Mouse (Mus musculus) midbrain, embryonic 16.5 days (tissue): ENCODE measurements around the gene Ehd4. TPM values are rescaled to one million over a fixed set of nuclear protein-coding genes. Genes with fewer than 3 reads are reported as not detected.
A peak's percentile ranks its signal among the peaks of the same experiment; 100 is the strongest.

Experiments used
- ATAC-seq: fragments of 200-750 bp; cut with Nextera tagmentation; 2 replicates; pipeline ENCODE4 v1.8.0; 2017; ENCODE audit warnings: moderate TSS enrichment
- H3K27ac ChIP-seq: fragments of 300-500 bp; sonication (generic); 2 replicates; pipeline ENCODE4 v1.5.1; 2014; ENCODE audit warnings: mild to moderate bottlenecking, low read length, mixed read lengths
- H3K27me3 ChIP-seq: fragments of 300-500 bp; sonication (generic); 2 replicates; pipeline ENCODE4 v1.6.1; 2014; ENCODE audit warnings: low read depth, low read length, mixed read lengths; ENCODE audit not compliant: control insufficient read depth, insufficient read depth
- H3K36me3 ChIP-seq: fragments of 300-500 bp; sonication (generic); 2 replicates; pipeline ENCODE4 v1.6.1; 2014; ENCODE audit warnings: mild to moderate bottlenecking, low read length, moderate library complexity, mixed read lengths; ENCODE audit not compliant: control insufficient read depth, insufficient read depth
- H3K4me1 ChIP-seq: fragments of 300-500 bp; sonication (generic); 2 replicates; pipeline ENCODE4 v1.6.1; 2014; ENCODE audit warnings: mild to moderate bottlenecking, low read length, mixed read lengths; ENCODE audit not compliant: control insufficient read depth, insufficient read depth
- H3K4me2 ChIP-seq: fragments of 300-500 bp; sonication (generic); 2 replicates; pipeline ENCODE4 v1.6.1; 2014; ENCODE audit warnings: mild to moderate bottlenecking, low read length, mixed read lengths
- H3K4me3 ChIP-seq: fragments of 300-500 bp; sonication (generic); 2 replicates; pipeline ENCODE4 v1.5.1; 2014; ENCODE audit warnings: low read depth, mild to moderate bottlenecking, low read length, moderate library complexity, mixed read lengths
- H3K9ac ChIP-seq: fragments of 300-500 bp; sonication (generic); 2 replicates; pipeline ENCODE4 v1.6.1; 2014; ENCODE audit warnings: low read depth, low read length, mixed read lengths
- H3K9me3 ChIP-seq: fragments of 300-500 bp; sonication (generic); replicated peaks from 2 replicates; pipeline ENCODE4 v1.6.1; 2014; ENCODE audit warnings: mild to moderate bottlenecking, low read length, mixed read lengths; ENCODE audit not compliant: control insufficient read depth, poor library complexity, severe bottlenecking
- WGBS: fragments of 180-500 bp; shearing (Covaris S2); extraction: QIAGEN DNeasy Blood & Tissue Kit; methylation state at CpG from one replicate; pipeline ENCODE4 v1.1.7; 2014; 5-methylcytosine and 5-hydroxymethylcytosine counted together
- polyA plus RNA-seq: library from polyadenylated mRNA; unstranded; fragments of >200 nt; fragmentation: Nextera tagmentation; extraction: Ambion mirVana; gene quantifications from 2 replicates; pipeline ENCODE4 v1.2.1, GENCODE M21; 2015

The Ehd4 gene
- polyA plus RNA-seq, 1 experiment from 2014 or later = 11.5 TPM

DNA sequence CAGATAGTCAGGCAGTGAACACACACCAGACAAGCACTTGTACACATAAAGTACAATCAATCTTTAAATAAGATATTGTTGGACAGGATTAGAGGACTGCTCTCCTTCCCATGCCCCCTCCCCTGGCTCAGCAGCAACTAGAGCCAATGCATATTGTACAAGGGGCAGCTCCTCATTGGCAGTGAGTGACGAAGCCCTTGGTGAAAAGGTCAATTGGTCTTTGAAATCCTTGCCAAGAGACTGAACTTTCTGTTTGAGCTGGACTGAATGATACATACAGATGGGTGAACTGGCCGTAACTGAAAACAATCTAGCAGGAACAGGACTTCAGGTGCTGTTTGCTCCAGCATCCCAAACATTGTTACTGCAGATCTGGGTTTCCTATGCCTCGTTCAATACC lies 67.0 kb downstream of the Ehd4 start:
- 85% methylated on average over 3 of the region's 3 CpGs for WGBS
- H3K36me3 ChIP-seq = no peaks in the 10 kb centered on the region
- ATAC-seq = no peak

DNA sequence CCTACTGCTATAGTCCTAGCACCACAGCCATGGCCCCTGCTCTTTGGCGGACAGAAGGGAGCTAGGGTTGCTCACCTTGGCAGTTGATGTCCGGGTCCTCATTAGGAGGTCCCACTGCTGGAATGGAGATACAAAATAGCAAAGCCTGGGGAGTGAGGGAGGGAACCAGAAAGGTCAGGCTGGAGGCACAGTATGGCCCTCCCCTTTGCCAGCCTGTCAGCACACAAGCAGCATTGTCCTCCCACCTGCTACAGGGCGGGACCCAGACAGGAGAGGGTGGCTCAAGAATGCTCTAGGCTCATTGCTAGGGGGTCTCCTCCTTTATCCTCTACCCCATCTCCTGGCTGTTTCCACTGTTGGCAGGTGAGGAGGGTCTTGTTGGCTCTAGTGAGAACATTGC lies 68.4 kb downstream of the Ehd4 start:
- H3K4me1 ChIP-seq = no peaks in the 10 kb centered on the region
- no peak overlapping the region for H3K9ac ChIP-seq
- H3K27me3 ChIP-seq = no peaks in the 10 kb centered on the region
- H3K9me3 ChIP-seq = no peaks in the 10 kb centered on the region
- 92% methylated on average over 3 of the region's 3 CpGs for WGBS
- no peak overlapping the region for H3K4me3 ChIP-seq
- H3K27ac ChIP-seq = no peak overlapping the region
- H3K36me3 ChIP-seq = no peaks in the 10 kb centered on the region
- H3K4me2 ChIP-seq = no peak overlapping the region
- ATAC-seq = no peak

More for the DNA sequence above, 67.0 kb downstream of the Ehd4 start:
- no peak overlapping the region for H3K27ac ChIP-seq
- H3K4me1 ChIP-seq = no peaks in the 10 kb centered on the region
- H3K4me2 ChIP-seq = no peak overlapping the region
- no peaks in the 10 kb centered on the region for H3K27me3 ChIP-seq
- no peaks in the 10 kb centered on the region for H3K9me3 ChIP-seq
- no peak overlapping the region for H3K4me3 ChIP-seq
- no peak overlapping the region for H3K9ac ChIP-seq

DNA sequence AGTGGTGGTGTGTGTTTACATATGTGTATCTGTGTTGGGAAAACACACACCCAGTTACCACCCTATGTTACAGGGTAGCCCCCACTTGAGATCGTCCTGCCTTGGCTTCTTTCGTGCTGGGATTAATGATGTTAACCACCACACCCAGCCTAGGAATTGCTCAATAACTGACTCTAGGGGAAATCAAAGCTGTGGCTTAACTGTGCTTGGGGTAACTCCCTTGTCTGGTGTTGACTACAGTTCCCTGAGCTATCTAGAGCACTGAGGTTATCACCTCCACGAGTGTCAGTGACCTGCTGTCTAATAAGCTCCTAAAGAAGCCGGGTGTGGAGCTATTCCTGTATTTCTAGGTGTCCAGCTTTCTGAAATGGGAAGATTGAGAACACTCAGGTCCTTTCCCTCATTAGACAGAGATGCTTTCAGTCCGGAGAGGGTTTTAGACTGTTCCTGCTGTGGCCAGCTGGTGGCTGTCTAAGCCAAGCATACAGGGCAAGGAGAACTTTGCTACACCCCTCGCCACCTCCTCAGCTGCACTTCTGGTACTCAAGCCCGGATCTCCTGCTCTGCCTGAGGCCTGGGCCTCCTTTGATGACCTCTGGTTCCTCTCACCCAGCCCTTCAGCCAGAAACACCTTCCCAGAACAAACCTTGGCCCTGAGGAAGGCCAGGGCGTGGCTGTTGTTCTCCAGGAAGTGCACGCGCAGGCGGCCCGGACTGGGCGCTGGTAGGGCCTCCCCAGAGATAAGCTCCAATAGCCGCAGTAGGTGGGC lies 69.6 kb downstream of the Ehd4 start:
- H3K4me1 ChIP-seq = no peaks in the 10 kb centered on the region
- no peak for ATAC-seq
- no peaks in the 10 kb centered on the region for H3K27me3 ChIP-seq
- H3K9ac ChIP-seq = no peak overlapping the region
- H3K27ac ChIP-seq = no peak overlapping the region
- H3K9me3 ChIP-seq = no peaks in the 10 kb centered on the region
- no peaks in the 10 kb centered on the region for H3K36me3 ChIP-seq
- WGBS = 77% methylated on average over 14 of the region's 14 CpGs
- no peak overlapping the region for H3K4me2 ChIP-seq
- no peak overlapping the region for H3K4me3 ChIP-seq

DNA sequence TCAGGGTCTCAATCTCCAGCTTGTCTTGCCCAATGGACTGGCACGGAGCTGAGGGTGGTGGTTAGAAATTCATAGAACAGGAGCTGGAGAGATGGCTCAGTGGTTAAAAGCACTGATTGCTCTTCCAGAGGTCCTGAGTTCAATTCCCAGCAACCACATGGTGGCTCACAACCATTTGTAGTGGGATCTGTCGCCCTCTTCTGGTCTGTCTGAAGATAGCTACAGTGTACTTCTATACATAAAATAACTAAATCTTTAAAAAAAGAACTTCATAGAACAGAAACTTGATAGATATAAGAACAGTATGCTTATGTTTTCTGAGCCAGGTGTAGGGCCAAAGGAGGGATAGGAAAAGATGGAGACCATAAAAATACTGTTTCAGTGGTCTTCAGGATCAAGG lies 72.0 kb downstream of the Ehd4 start:
- H3K9me3 ChIP-seq = no peaks in the 10 kb centered on the region
- H3K4me1 ChIP-seq = no peaks in the 10 kb centered on the region
- H3K36me3 ChIP-seq = no peaks in the 10 kb centered on the region
- WGBS = 80% methylated on average over 2 of the region's 2 CpGs
- H3K9ac ChIP-seq = no peak overlapping the region
- H3K27me3 ChIP-seq = 0 out of 2 replicates have a peak, but pooled peaks cover under 1% of the 10 kb centered on the region
- no peak overlapping the region for H3K27ac ChIP-seq
- no peak overlapping the region for H3K4me3 ChIP-seq
- H3K4me2 ChIP-seq = no peak overlapping the region
- no peak for ATAC-seq

DNA sequence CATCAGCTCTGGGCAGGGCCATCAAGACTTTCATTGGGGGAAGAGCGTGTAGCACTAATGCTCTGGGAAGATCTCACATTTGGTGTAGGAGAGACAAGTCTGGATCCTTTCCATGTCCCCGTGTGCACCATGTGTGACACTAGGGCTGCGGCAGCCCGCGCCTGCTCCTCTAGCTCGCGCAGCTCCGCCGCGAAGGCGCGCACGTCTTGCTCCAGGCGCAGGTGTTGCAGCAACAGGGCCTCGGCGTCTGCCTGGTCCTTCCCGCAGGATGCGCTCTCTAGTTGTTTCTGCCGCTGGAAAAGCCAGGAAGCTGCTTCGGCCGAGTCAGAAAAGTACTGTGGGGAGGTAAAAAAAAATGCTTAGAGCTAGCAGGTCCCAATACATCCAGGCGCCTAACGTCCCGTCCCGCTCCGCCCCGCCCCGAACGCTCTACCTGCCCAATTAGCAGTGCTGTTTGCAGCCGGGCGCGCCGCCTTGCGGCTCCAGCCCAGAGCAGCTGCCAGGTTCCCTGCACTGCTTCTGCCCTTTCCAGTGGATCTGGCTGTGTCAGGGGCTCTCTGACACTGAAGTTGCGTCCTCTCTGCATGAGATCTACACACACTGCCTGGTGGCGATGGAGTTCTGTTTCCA lies 78.2 kb downstream of the Ehd4 start:
- Histone ChIP-seq H3K4me3 (peak overlapping the region; percentile 43), H3K9me3 (no peaks in the 10 kb centered on the region), H3K27me3 (peaks cover 13% of the 10 kb centered on the region), H3K4me1 (peaks cover 5% of the 10 kb centered on the region), H3K9ac (peak overlapping the region; percentile 56; the same call in 1 of the 2 replicates), H3K4me2 (peak overlapping the region; percentile 77), H3K27ac (no peak overlapping the region), H3K36me3 (no peaks in the 10 kb centered on the region)
- WGBS = 2% methylated on average over 36 of the region's 36 CpGs
- peak; percentile 87 for ATAC-seq

DNA sequence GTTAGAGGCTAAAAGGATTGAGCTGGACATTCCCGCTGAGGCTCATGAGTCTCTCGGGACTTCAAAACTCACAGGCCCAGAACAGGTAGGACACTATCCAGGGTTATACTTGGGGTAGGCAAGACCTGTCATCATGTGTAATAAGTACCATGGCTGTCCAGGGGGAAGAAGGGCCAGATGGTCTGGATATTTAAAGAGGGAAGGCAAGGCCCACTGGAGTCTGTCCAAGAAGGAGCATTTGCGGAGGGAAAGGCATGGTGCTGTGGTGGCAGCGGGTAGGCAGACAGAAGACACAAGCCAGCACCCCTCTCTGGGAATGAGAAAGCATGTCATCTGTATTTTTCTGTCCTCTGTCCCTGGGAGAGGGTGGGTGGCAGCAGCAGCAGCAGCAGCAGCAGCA lies 80.3 kb downstream of the Ehd4 start:
- no peak overlapping the region for H3K9ac ChIP-seq
- H3K4me3 ChIP-seq = no peak overlapping the region
- WGBS = 92% methylated on average over 4 of the region's 4 CpGs
- peaks cover 5% of the 10 kb centered on the region for H3K4me1 ChIP-seq
- no peak overlapping the region for H3K27ac ChIP-seq
- no peaks in the 10 kb centered on the region for H3K9me3 ChIP-seq
- peaks cover 13% of the 10 kb centered on the region for H3K27me3 ChIP-seq
- no peak for ATAC-seq
- H3K4me2 ChIP-seq = no peak overlapping the region
- no peaks in the 10 kb centered on the region for H3K36me3 ChIP-seq

DNA sequence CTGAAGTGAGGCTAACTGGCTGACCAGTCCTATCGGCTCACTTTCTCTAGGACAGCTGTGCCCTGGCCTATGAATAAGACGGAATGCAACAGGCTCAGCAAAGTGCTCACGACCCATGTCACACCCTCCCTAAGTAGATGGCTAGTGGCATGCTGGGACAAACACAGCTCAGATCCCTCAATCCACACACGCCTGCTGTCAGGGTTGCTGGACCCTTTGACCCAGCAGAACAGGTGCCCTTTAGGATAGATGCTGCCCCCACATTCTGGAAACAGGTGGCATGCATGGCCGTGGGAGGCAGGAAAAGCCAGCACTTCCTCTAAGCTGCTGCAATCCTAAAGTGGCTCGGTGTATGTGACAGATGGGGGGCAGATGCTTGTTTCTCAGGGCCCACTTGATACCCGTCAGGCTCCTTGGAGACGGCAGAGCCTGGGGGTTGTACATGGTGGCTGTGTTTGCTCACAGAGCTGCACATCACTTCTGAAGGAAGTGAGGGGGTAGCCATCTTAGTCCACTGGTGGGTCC lies 84.9 kb downstream of the Ehd4 start:
- Histone ChIP-seq H3K36me3 (no peaks in the 10 kb centered on the region), H3K4me2 (no peak overlapping the region), H3K9me3 (no peaks in the 10 kb centered on the region), H3K27ac (no peak overlapping the region), H3K4me1 (0 out of 2 replicates have a peak, but pooled peaks cover 2% of the 10 kb centered on the region), H3K4me3 (no peak overlapping the region), H3K27me3 (no peaks in the 10 kb centered on the region), H3K9ac (no peak overlapping the region)
- 69% methylated on average over 8 of the region's 8 CpGs for WGBS
- ATAC-seq = no peak

DNA sequence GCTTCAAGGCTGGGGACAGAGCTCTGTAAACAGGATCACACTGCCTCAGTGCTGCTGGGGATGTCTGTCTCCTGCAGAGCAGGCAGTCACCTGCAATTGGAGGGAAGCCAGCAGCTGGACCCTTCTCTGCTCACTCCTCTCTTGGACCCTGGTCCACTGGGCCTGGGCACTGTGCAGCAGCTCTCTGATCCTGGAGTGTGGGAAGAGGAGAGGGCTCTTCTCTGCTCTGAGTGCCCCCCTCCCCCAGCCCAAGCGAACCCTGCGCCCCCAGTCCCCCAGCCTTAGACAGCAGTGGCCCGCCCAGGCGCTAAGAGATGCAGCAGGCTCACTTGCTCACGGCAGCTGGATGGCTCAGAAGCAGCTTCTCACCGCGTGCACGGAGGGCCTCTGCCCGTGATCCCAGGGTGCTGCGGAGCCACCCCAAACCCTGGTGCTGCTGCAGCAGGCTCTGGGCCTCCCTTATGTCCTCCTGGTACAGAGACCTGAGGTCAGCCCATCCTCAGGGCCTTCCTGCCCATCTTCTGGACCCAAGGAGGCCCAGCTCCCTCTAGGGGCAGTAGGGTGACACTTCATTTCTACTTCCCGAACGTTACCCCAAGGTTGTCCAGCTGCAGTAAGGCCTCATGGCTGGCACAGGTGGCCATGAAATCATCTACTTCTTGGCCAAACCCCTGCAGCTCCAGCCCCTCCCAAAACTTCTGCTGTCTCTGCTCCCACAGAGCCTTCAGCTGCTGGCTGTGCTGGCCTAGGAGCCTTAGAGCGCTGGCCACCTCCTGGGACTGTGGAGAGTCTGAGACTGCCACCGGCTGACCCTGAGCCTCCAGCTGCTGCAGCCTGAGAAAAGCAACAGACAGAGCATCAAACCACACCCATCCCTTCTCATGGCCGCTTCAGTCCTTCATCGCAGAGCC lies 85.6 kb downstream of the Ehd4 start:
- no peaks in the 10 kb centered on the region for H3K27me3 ChIP-seq
- no peak overlapping the region for H3K4me3 ChIP-seq
- 0 out of 2 replicates have a peak overlapping the region, but pooled peaks have one; percentile 12 for H3K4me2 ChIP-seq
- H3K36me3 ChIP-seq = no peaks in the 10 kb centered on the region
- 0 out of 2 replicates have a peak, but pooled peaks cover 2% of the 10 kb centered on the region for H3K4me1 ChIP-seq
- H3K27ac ChIP-seq = no peak overlapping the region
- no peaks in the 10 kb centered on the region for H3K9me3 ChIP-seq
- ATAC-seq = peak; percentile 47
- WGBS = 34% methylated on average over 16 of the region's 16 CpGs
- H3K9ac ChIP-seq = no peak overlapping the region; the same call in 1 of the 2 replicates
